Mouse (Mus musculus): ENCODE results near the gene Mast3.

DNA sequence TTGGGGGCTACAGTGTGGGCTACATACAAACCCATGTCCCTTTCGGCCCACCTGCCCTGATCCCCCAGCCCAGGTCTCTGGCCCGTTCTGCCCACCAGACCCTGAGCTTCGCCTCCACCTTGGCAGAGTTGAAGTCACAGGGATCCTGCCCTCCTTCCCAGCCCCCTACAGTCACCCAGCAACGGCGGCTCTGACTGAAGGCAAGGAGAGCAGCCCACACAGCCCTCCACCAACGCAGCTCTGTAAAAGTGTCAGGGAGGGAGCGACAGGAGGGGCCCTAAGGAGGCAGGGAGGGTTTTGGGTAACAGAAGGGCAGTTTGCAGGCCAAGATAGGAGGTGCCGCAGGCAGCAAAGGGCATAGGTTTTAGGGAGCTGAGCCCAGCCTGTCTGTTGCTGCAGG is 14.0 kb downstream of the Mast3 start:
- TF ChIP-seq CTCF (IDR thresholded peaks at IDR 0.05; ENCODE audit: extremely low read depth, insufficient read depth, insufficient read length, insufficient replicate concordance), result no peak
- no peak for TF ChIP-seq POLR2A (IDR thresholded peaks at IDR 0.05; ENCODE audit: low read depth, low read length)

All from spleen, adult 2 months (tissue).